ENCODE assay signal across 14 mouse cellular contexts in the genomic region with DNA sequence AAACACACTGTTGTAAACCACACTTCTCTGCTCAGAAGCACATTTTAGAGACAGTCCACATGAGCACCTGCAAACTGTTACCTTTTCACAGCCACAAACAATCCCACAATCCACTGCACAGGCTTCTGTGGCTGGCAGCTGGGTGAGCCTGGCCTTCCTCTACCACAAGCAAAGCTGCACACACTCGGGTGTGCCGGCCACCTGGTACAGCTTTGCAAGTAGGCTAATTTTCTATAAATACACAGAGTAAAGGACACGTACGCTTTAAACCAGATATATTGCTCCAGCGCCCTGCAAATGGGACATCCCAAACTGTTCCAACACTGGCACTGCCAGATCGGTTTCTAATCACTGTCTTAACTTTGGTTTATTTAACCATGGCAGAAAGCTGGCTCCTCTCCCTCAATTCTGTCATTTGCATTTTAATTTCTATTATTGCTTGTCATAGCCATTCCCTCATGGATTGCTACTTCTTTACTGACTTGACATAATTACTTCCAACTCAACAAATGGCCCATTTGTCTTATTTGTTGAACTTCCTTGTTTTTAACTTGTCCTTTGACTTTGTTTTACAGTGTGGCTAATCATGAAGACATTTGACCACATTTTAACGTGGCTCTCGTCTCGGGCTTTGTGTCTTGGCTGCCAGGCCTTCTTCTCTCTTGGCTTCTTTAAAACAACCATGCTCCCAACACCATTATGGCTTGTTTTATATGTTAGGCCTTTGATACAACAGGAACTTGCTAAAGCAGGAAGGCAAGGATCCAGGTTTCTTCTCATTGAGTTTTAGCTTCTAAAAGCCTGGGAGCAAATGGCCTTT. TPM values are rescaled to one million over a fixed set of nuclear protein-coding genes. Genes with fewer than 3 reads are reported as not detected.
DNase-seq lines count a peak whose midpoint lies in the region; ATAC-seq lines count a peak whose summit lies in the region.
"Had no signal": no experiment of that assay in that cellular context is flagged by ENCODE, and none has a peak within 500 bp of the region (broad histone marks: within the 10 kb centered on the region; RNA-seq: fewer than 3 reads in every experiment).

No protein-coding gene starts in this region.

- no peak overlapping the region for H3K9ac ChIP-seq in kidney, embryonic 14.5 days (ENCODE audit: low read depth, low read length)
- H3K9ac ChIP-seq: forebrain, embryonic 12.5 days; midbrain, embryonic 13.5 days had no signal

- H3K4me2 ChIP-seq in kidney, embryonic 14.5 days (replicated peaks; ENCODE audit: low read depth, low read length), result no peak overlapping the region
- H3K4me2 ChIP-seq: forebrain, embryonic 12.5 days; midbrain, embryonic 13.5 days had no signal

- H3K4me1 ChIP-seq in kidney, embryonic 14.5 days (ENCODE audit: control insufficient read depth, insufficient read depth, low read length), result no peaks in the 10 kb centered on the region
- H3K4me1 ChIP-seq: forebrain, embryonic 12.5 days; midbrain, embryonic 13.5 days had no signal

- H3K4me3 ChIP-seq in kidney, embryonic 14.5 days (ENCODE audit: low read length), result no peak overlapping the region
- H3K4me3 ChIP-seq: forebrain, embryonic 12.5 days; midbrain, embryonic 13.5 days had no signal

- no peaks in the 10 kb centered on the region for H3K27me3 ChIP-seq in kidney, embryonic 14.5 days (ENCODE audit: control insufficient read depth, insufficient read depth, low read length)
- H3K27me3 ChIP-seq: forebrain, embryonic 12.5 days; midbrain, embryonic 13.5 days had no signal

- no peaks in the 10 kb centered on the region for H3K9me3 ChIP-seq in kidney, embryonic 14.5 days (ENCODE audit: control insufficient read depth, low read length)
- H3K9me3 ChIP-seq: forebrain, embryonic 12.5 days; midbrain, embryonic 13.5 days had no signal

- no peaks in the 10 kb centered on the region for H3K36me3 ChIP-seq in kidney, embryonic 14.5 days (ENCODE audit: control insufficient read depth, insufficient read depth, low read length)
- H3K36me3 ChIP-seq: forebrain, embryonic 12.5 days had no signal

- DNase-seq in heart, postnatal 10 days, result peak; percentile 25 to 29
- DNase-seq in heart, postnatal 36 days, result no peak
- peak; percentile 15 to 31 for DNase-seq in CD8-positive naive resting alpha-beta T cell, adult 2 months (ENCODE audit: low read depth in 2 of 2, low spot score in 2 of 2)
- peak; percentile 64 for DNase-seq in adipocyte (ENCODE audit: low spot score)
- peak; percentile 83 for DNase-seq in skeletal muscle tissue, adult 2 months (ENCODE audit: low read depth, low spot score)
- DNase-seq in right cerebral cortex, postnatal 14 days, result no peak
- DNase-seq: adrenal gland, postnatal 25 days; embryo, embryonic 11 days; heart, postnatal 4 days; kidney, postnatal 36 days had no signal

- H3K27ac ChIP-seq in kidney, embryonic 14.5 days (ENCODE audit: low read depth, low read length), result no peak overlapping the region
- H3K27ac ChIP-seq: forebrain, embryonic 12.5 days; midbrain, embryonic 13.5 days had no signal

- intact Hi-C loops in heart, postnatal 10 days (cut with DNase I), result no loop called here
- intact Hi-C loops in heart, postnatal 36 days (cut with DNase I), result no loop called here

- WGBS in kidney, embryonic 14.5 days, result 76% methylated on average over 9 of the region's 9 CpGs

- no peak for ATAC-seq in kidney, embryonic 14.5 days (ENCODE audit: low FRiP score, low TSS enrichment)
- ATAC-seq: lung, postnatal 0 days; midbrain, embryonic 13.5 days had no signal

RNA-seq across cellular contexts. Expression of a gene that starts 21.5 kb away (rescaled TPM):
- total RNA-seq in heart, postnatal 10 days (2021), result 10 to 100 TPM; 47.1 to 50.2 TPM
- total RNA-seq in heart, postnatal 36 days (2021), result 10 to 100 TPM; 64.2 to 70.4 TPM
- polyA plus RNA-seq in kidney, embryonic 14.5 days (2014; fragmentation: Nextera tagmentation; extraction: Ambion mirVana), result 14.3 and 17.9 TPM in 2 replicates

RNA-seq across cellular contexts. Expression of a gene that starts 22.5 kb away (rescaled TPM):
- total RNA-seq in heart, postnatal 10 days (2021), result 1 to 10 TPM; 2.8 to 3.8 TPM
- 1 to 10 TPM; 2.8 to 3.0 TPM for total RNA-seq in heart, postnatal 36 days (2021)
- 12.6 and 18.5 TPM in 2 replicates for polyA plus RNA-seq in kidney, embryonic 14.5 days (2014; fragmentation: Nextera tagmentation; extraction: Ambion mirVana)

Comparison
In these comparisons a context has a peak if more than half of its experiments do, and no peak if none do; other contexts are left out.
1. DNase-seq: peak in heart, postnatal 10 days (2 of 2), CD8-positive naive resting alpha-beta T cell, adult 2 months (2 of 2), adipocyte (single experiment) and skeletal muscle tissue, adult 2 months (single experiment); none in heart, postnatal 36 days (0 of 2) and right cerebral cortex, postnatal 14 days (single experiment).